Mouse (Mus musculus): Measurements from ENCODE around the gene Kifap3. TPM values are rescaled to one million over a fixed set of nuclear protein-coding genes. Genes with fewer than 3 reads are reported as not detected.

Gene Kifap3
- polyA plus RNA-seq, 1 experiment = 1.5 TPM

DNA sequence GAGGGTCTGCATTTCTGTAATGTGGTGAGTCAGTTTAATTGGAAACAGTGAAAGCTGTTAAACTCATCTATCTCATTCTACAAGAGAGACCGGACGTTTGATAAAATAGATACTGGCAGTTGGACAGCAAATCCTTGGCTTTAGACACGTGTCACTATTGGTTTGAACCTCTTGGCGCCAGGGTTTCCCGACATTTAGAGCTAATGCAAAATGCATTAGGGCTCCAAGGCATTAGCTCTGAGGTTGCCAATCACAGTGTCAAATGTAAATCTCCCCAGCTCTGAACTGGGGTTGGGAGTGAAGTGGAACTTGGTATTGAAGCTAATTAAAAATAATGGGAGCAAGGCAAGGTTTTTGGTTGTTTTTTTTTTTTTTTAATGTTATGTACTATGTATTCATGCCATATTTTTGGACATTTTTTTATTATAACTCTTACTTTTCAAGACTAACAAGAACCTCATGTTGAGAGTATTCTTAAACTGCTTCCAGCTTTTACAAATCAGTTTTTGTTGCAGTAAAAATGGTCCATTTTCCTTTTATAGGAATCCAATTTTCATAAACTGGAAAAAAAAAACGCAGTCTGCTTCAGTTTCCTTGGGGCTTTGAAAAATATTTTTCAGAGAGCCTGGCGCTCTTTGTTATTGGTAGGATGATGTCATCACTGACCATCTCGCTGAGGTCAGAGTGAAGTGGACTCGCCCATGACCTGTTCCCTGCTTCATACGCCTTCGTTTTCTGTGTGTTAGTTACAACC is 114.6 kb downstream of the Kifap3 start:
- no peaks in the 10 kb centered on the region for H3K27me3 ChIP-seq (replicated peaks)
- H3K9me3 ChIP-seq = no peaks in the 10 kb centered on the region
- H3K4me1 ChIP-seq = peaks cover 7% of the 10 kb centered on the region; the same call in 1 of the 2 replicates
- no peaks in the 10 kb centered on the region for H3K36me3 ChIP-seq (replicated peaks; ENCODE audit: low read length)
- no peak overlapping the region for H3K4me3 ChIP-seq (replicated peaks)
- TF ChIP-seq FLI1 (IDR thresholded peaks at IDR 0.05; ENCODE audit: low read length) = no peak

DNA sequence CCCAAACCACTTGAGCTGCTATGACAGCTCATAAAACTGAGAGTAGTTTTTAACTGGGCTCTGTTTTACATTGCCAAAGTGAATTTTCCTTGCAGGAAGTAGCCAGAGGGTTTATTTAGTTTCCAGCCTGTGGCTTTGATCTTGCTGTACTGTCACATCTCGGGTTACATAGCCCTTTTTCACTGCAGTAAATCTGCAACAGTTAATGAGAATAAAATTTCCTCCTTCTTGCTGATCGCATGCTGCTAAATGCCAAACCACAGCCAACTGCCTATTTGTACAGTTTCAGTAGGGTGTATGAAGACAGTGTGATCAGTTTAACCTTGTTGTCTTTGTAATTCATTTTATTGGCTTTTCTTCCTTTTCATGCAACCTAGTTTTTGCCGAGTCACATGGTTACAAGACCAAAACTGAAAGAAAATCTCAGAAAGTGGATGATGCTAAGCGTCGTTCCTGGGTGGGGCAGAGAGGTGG is 118.9 kb downstream of the Kifap3 start:
- H3K27me3 ChIP-seq (replicated peaks) = no peaks in the 10 kb centered on the region
- H3K4me1 ChIP-seq = peaks cover 7% of the 10 kb centered on the region; the same call in 1 of the 2 replicates
- no peaks in the 10 kb centered on the region for H3K9me3 ChIP-seq
- TF ChIP-seq FLI1 (IDR thresholded peaks at IDR 0.05; ENCODE audit: low read length) = no peak
- no peak for TF ChIP-seq GATA1 (IDR thresholded peaks at IDR 0.05; ENCODE audit: borderline replicate concordance, low read length)
- H3K4me3 ChIP-seq (replicated peaks) = no peak overlapping the region
- H3K36me3 ChIP-seq (replicated peaks; ENCODE audit: low read length) = no peaks in the 10 kb centered on the region

DNA sequence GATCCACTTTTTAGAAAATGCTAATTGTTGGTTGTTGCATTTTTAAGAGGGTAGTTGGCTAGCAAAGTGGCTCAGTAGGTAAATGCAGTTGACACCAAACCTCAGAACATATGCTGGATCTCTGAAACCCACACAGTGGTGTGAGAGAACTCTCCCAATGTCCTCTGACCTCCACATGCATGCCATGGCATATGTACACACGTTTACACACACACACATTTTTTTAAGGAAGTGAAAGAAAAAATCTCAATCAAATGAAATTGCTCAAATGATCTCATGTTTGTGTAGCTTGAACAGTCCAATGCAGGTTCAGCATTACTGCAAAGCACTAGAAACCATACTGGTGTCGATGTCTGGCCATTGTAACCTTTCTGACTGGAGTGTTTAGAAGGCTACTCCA is 120.2 kb downstream of the Kifap3 start:
- Histone ChIP-seq H3K27me3 (replicated peaks) (no peaks in the 10 kb centered on the region), H3K9me3 (no peaks in the 10 kb centered on the region), H3K36me3 (replicated peaks; ENCODE audit: low read length) (no peaks in the 10 kb centered on the region), H3K4me1 (peaks cover 7% of the 10 kb centered on the region; the same call in 1 of the 2 replicates), H3K4me3 (replicated peaks) (no peak overlapping the region)
- no peak for TF ChIP-seq FLI1 (IDR thresholded peaks at IDR 0.05; ENCODE audit: low read length)
- no peak for TF ChIP-seq GATA1 (IDR thresholded peaks at IDR 0.05; ENCODE audit: borderline replicate concordance, low read length)

DNA sequence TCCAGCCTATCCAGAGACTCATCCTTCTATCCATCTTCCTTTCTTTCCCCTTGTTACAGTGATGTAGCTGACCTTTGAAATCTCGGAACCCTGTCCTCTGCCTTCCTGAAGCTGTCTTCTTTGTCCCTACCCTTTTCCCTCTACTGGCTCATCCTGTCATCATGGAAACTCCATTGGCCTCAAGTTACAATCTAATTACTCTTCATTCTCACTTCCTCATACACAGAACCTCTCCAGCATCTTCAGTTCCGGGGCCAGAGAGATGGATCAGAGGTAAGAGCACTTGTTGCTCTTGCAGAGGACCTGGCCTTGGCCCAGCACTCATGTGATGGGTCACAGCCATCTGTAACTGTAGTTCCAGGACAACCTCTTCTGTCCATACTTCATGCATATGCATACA is 120.8 kb downstream of the Kifap3 start:
- Histone ChIP-seq H3K27me3 (replicated peaks) (no peaks in the 10 kb centered on the region), H3K4me3 (replicated peaks) (no peak overlapping the region), H3K9me3 (no peaks in the 10 kb centered on the region), H3K4me1 (peaks cover 7% of the 10 kb centered on the region; the same call in 1 of the 2 replicates), H3K36me3 (replicated peaks; ENCODE audit: low read length) (no peaks in the 10 kb centered on the region)
- TF ChIP-seq FLI1 (IDR thresholded peaks at IDR 0.05; ENCODE audit: low read length) (no peak), GATA1 (IDR thresholded peaks at IDR 0.05; ENCODE audit: borderline replicate concordance, low read length) (no peak)

DNA sequence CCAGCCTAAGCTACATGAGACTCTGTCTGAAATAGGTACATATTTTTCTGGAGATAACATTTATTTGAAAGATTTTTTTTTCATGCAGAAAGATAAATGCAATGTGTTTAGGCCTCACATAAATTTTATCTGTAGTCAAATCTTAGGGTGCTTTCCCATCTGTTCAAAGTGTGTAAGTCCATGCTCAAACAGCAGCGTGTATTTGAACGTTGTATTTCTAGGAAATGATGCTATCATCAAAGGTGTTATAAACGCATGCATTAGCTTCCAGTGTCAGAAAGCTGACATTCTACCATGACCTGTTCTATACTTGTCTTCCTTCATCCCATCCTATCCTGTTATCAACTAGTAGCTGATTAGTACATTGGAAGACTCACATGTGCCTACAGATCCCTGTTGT is 124.0 kb downstream of the Kifap3 start:
- H3K4me1 ChIP-seq = peaks cover 3% of the 10 kb centered on the region; the same call in 1 of the 2 replicates
- no peaks in the 10 kb centered on the region for H3K36me3 ChIP-seq (replicated peaks; ENCODE audit: low read length)

DNA sequence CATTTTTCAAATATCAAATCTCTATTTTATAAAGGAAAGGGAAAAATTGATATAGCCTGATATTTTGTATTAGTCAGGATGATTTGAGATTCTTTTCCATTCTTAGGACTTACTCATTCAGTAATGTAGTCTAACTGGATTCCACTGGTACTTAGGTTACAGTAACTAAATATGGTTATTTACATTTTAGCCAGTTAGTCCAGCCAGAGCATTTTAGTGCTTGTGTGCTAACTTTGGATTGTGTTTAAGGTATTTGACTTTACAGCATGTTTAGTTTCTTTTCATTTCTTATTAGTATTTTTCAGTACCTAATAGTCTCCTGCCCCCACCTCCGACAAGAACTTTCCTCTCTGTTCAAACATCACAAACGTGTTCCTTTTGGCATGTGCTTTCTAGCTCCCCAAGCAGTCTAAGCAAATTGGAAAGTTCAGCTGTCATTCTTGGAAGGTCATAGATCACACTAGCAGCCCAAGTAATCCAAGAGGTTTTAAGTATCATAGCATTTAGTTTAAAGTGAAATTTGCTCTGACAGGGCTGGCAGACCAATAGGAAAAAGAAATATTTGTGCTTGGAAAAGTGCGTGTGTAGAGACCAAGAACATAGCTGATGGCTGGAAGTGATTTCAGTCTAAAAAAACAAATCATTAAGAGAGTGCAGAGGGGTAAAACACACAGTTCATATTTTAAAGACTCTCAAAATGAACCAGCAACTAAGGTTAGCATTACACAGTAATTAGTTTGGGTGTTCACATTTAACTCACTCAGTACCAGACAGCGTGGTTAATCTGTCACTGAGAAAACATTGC is 127.8 kb downstream of the Kifap3 start:
- Histone ChIP-seq H3K27me3 (replicated peaks) (no peaks in the 10 kb centered on the region), H3K4me1 (no peaks in the 10 kb centered on the region), H3K36me3 (replicated peaks; ENCODE audit: low read length) (no peaks in the 10 kb centered on the region), H3K9me3 (no peaks in the 10 kb centered on the region), H3K4me3 (replicated peaks) (no peak overlapping the region)
- TF ChIP-seq GATA1 (IDR thresholded peaks at IDR 0.05; ENCODE audit: borderline replicate concordance, low read length) (no peak), FLI1 (IDR thresholded peaks at IDR 0.05; ENCODE audit: low read length) (no peak)

More for the DNA sequence above, 124.0 kb downstream of the Kifap3 start:
- no peak overlapping the region for H3K4me3 ChIP-seq (replicated peaks)
- TF ChIP-seq FLI1 (IDR thresholded peaks at IDR 0.05; ENCODE audit: low read length) (no peak), GATA1 (IDR thresholded peaks at IDR 0.05; ENCODE audit: borderline replicate concordance, low read length) (no peak)
- H3K9me3 ChIP-seq = no peaks in the 10 kb centered on the region
- no peaks in the 10 kb centered on the region for H3K27me3 ChIP-seq (replicated peaks)

DNA sequence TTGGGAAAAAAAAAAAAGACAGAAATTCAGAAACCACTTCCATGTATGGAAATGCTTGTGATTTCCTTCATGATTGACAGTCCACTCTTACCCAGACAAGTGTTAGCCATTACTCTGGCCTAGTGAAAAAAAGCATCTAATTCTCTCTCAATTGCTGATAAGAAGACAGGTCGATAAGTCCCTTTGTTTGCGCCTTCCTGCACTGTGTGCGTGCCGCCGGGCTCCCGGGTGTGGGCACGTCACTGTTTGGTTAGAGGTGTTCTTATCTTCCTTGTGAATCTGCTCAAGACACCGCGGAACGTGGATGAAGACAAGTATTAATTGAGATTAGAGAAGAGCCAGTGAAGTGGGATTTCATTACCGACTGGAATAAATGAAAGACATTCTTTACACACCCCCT is 129.0 kb downstream of the Kifap3 start:
- Histone ChIP-seq H3K27me3 (replicated peaks) (no peaks in the 10 kb centered on the region), H3K4me1 (no peaks in the 10 kb centered on the region), H3K4me3 (replicated peaks) (no peak overlapping the region), H3K9me3 (no peaks in the 10 kb centered on the region), H3K36me3 (replicated peaks; ENCODE audit: low read length) (no peaks in the 10 kb centered on the region)
- TF ChIP-seq FLI1 (IDR thresholded peaks at IDR 0.05; ENCODE audit: low read length) (no peak), GATA1 (IDR thresholded peaks at IDR 0.05; ENCODE audit: borderline replicate concordance, low read length) (no peak)

DNA sequence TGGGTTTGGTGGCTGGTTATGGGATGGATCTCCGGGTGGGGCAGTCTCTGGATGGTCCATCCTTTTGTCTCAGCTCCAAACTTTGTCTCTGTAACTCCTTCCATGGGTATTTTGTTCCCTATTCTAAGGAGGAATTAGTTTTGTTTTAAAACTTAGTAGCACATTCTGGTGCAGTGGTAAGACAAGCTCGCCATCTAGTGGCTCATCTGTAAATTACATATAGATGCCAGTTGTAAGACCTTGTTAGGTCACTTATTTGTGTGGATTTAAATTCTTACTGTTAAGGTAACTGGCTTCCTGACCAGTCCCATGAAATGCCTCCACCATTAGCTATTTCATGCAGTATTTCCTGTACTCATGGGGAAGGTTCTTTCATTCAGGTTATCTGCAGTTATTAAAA is 131.0 kb downstream of the Kifap3 start:
- TF ChIP-seq FLI1 (IDR thresholded peaks at IDR 0.05; ENCODE audit: low read length) (no peak), GATA1 (IDR thresholded peaks at IDR 0.05; ENCODE audit: borderline replicate concordance, low read length) (no peak)
- Histone ChIP-seq H3K9me3 (no peaks in the 10 kb centered on the region), H3K4me3 (replicated peaks) (no peak overlapping the region), H3K36me3 (replicated peaks; ENCODE audit: low read length) (no peaks in the 10 kb centered on the region), H3K4me1 (no peaks in the 10 kb centered on the region), H3K27me3 (replicated peaks) (no peaks in the 10 kb centered on the region)

DNA sequence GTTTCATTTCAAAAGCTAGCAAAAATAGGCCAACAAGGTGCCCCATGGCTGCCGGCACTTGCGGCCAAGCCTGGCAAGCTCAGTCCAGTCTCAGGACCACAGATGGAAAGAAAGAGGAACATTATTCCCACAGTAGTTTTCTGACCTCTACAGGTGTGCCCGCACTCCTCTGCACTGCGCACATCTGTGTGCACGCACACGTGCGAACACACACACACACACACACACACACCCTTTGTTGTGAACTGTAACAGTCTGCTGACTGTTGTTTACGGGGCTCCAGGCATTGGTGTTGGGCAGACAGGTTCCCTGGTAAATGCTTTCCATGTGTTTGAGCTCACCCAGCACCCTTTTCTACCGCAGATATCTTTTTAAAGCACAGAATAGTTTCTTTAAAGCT is 131.4 kb downstream of the Kifap3 start:
- Histone ChIP-seq H3K36me3 (replicated peaks; ENCODE audit: low read length) (no peaks in the 10 kb centered on the region), H3K9me3 (no peaks in the 10 kb centered on the region), H3K27me3 (replicated peaks) (no peaks in the 10 kb centered on the region), H3K4me1 (no peaks in the 10 kb centered on the region), H3K4me3 (replicated peaks) (no peak overlapping the region)
- TF ChIP-seq GATA1 (IDR thresholded peaks at IDR 0.05; ENCODE audit: borderline replicate concordance, low read length) (no peak), FLI1 (IDR thresholded peaks at IDR 0.05; ENCODE audit: low read length) (no peak)

DNA sequence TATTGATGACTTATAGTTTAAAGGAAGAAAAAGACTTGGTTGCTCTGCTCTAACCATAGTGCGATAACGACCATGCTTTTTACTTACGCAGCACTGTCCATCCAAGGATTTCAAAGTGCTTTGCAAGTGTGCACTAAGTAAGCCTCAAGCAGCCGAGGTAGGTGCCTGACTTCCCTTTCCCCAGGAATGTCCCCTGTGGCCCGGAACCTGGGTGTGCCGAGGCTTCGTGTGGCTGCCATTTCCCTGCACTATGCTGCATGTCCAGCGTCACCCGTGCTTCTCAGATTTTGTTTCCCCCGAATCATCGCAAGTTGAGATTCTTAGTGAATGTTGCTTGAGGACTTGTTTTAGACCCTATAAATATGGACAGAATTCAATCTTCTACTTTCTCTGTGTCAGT is 132.6 kb downstream of the Kifap3 start:
- Histone ChIP-seq H3K9me3 (no peaks in the 10 kb centered on the region), H3K27me3 (replicated peaks) (no peaks in the 10 kb centered on the region), H3K36me3 (replicated peaks; ENCODE audit: low read length) (no peaks in the 10 kb centered on the region), H3K4me3 (replicated peaks) (no peak overlapping the region), H3K4me1 (no peaks in the 10 kb centered on the region)
- TF ChIP-seq GATA1 (IDR thresholded peaks at IDR 0.05; ENCODE audit: borderline replicate concordance, low read length) = no peak
- TF ChIP-seq FLI1 (IDR thresholded peaks at IDR 0.05; ENCODE audit: low read length) = no peak

All from megakaryocyte, embryonic 14.5 days (primary cell).